Mouse (Mus musculus) gonadal fat pad, adult 2 months (tissue): ENCODE data around the gene Slc39a9. TPM values are rescaled to one million over a fixed set of nuclear protein-coding genes. Genes with fewer than 3 reads are reported as not detected.

Source experiments
- DNase-seq: peaks from one replicate; pipeline ENCODE4 v3.0.0-alpha.2; 2012; ENCODE audit warnings: low read depth
- polyA plus RNA-seq: library from polyadenylated mRNA; depleted of rRNA; stranded (reverse); fragments of >200 nt; gene quantifications from 2 replicates; pipeline ENCODE4 v1.2.3, GENCODE M21; 2012; rRNA removed

Gene Slc39a9
- polyA plus RNA-seq, 1 experiment: 53.0 TPM

DNA sequence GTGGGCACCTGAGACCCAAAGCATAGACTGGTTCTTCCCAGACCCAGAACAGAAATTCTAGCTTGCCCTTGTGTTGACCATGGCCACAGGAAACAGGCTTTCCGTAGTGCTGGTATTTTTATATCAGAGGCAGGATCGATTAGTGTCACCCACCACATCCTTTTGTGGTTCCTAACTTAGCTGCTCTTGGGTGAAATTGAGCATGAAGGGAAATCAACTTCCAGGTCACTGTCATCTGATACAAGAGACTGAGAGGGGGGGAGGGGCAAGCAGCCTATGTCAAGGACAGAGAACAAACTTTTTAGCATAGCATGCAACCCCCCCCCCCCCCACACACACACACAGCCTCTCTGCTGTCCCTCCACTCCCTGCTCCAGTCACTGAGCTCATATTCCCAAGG lies 75.5 kb downstream of the Slc39a9 start:
- DNase-seq: no peak

DNA sequence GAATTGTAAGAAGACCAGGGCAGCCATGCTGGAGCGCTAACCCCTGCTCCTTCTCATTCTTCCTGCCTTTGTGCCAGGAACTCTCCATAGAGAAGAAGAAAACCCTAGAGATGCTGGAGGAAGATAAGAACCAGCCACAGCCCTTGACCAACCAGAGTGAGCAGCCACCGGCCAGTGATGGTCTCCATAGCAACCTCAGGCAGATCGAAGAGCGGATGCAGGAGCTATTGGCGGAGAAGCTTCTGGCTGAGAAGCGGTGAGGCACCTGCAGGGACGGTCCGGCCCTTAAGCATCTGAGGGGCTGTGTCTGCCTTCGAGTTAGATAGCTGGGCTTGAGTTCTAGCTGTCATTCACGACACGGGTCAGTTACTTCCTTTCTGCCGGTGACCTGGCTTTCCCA lies 76.8 kb downstream of the Slc39a9 start:
- no peak for DNase-seq

DNA sequence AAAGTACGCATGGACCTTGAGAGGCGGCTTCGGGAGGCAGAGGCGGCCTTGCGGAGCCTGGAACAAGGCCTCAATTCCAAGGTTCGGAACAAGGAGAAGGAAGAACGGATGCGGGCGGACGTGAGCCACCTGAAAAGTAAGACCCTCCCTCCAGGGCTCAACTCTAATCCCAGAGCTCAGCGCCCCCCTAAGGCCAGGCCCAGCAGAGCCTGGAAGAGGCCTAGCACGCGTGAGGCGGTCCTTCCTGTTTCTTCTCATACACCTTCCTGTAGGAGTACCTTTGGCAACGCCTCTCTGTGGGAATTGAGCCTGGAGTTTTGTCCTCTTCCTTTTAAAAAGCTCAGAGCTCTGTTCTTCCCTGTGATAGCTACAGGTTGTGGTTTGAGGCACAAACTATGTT lies 77.8 kb downstream of the Slc39a9 start:
- no peak for DNase-seq

- DNase-seq: no peak
Measured at GRCm38 (mm10) chr12:80724853-80725559, 81.3 kb downstream of the Slc39a9 start.

DNA sequence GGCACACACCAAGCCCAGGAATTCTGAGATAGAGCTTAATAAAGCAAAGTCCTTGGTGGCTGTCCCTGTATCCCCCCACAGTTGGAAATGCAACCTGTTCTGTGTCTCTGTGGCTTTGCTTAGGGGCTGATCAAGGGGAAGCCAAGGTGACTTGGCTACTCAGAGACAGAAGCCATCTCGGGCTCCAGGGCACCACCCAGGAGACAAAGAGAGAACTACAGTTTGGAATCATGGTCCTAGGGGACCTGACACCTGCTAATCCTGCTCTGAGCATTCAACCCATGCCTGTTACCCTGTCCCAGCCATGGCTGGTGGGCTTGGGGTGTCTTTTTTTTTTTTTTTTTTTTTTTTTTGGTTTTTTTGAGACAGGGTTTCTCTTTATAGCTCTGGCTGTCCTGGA lies 84.5 kb downstream of the Slc39a9 start:
- DNase-seq: no peak

- DNase-seq: no peak
Measured at GRCm38 (mm10) chr12:80728814-80729213, 85.1 kb downstream of the Slc39a9 start.

GRCm38 (mm10) chr12:80729758-80730530 lies 86.3 kb downstream of the Slc39a9 start:
- DNase-seq: no peak

DNA sequence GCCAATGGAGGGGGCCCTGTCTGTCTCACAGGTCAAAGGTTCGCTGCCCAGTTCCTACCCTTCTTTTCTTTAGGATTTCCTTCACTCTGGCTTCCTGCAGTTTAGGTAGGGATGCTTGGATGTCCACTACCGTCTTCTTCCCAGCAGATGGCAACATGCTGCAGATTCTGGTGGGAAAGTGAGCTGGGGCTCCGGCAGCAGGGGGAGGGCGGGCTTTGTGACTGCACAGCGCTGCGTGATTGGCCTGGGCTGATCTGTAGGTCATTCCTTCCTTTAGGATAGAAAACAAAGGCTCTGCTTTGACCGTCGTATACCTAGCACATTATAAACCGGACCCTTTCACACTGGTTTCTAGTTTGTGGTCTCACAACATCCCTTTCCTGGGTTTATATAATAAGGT lies 86.9 kb downstream of the Slc39a9 start:
- no peak for DNase-seq

Other genes with a start within 250 kb of the Slc39a9 start
- 27.2 and 28.4 TPM in 2 replicates for gene Dcaf5, start 207.3 kb upstream of the Slc39a9 start, polyA plus RNA-seq
- 8.5 and 10.6 TPM in 2 replicates for gene Exd2, start 180.8 kb upstream of the Slc39a9 start, polyA plus RNA-seq
- 3.0 and 3.9 TPM in 2 replicates for gene Galnt16, start 125.6 kb upstream of the Slc39a9 start, polyA plus RNA-seq
- 23.6 and 31.1 TPM in 2 replicates for gene Erh, start 458 bp downstream of the Slc39a9 start, polyA plus RNA-seq
- gene Plekhd1, start 48.7 kb downstream of the Slc39a9 start, polyA plus RNA-seq: 4.5 and 6.4 TPM in 2 replicates
- gene Ccdc177, start 116.8 kb downstream of the Slc39a9 start, polyA plus RNA-seq: 0.01 TPM in 1 of 2 replicates, not detected in the other
- gene Susd6, start 146.6 kb downstream of the Slc39a9 start, polyA plus RNA-seq: 44.7 and 50.9 TPM in 2 replicates